Mouse (Mus musculus) layer of hippocampus, adult 9-11 months (tissue): ENCODE measurements around the gene Sptbn4.

Experiments
- DNase-seq: peaks from one replicate; pipeline ENCODE4 v3.0.0; 2022

Gene Sptbn4

DNA sequence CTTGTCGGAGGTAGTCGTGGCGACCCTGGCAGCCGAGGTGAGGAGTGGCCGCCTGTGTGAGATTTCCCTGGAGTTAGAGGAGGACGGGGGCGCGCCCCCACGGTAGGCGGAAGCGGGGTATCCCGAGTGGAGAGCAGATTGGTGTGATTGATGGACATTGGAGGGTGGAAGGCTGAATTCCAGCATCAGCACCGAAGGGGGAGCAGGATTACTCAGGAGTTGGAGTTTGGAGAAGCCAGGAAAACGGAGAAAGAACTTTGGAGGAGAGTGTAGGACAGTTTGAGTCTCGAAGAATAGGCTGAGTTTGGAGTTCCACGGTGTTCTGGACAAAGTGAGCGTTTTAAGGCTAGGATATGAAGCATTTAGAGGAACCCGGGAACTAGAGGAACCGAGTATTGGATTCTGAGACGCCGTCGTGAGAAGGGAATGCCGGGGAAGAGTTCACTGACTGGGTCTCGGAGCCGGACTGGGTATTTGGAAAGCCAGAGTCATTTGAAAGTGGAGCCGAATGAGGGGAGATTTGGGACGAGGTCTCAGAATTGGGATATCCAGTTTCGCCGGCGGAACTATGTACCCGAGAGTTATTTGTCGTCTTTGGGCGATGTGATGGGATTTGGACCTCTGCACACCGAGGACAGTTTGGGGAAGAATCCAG lies 26.5 kb upstream of the Sptbn4 start:
- no peak for DNase-seq

DNA sequence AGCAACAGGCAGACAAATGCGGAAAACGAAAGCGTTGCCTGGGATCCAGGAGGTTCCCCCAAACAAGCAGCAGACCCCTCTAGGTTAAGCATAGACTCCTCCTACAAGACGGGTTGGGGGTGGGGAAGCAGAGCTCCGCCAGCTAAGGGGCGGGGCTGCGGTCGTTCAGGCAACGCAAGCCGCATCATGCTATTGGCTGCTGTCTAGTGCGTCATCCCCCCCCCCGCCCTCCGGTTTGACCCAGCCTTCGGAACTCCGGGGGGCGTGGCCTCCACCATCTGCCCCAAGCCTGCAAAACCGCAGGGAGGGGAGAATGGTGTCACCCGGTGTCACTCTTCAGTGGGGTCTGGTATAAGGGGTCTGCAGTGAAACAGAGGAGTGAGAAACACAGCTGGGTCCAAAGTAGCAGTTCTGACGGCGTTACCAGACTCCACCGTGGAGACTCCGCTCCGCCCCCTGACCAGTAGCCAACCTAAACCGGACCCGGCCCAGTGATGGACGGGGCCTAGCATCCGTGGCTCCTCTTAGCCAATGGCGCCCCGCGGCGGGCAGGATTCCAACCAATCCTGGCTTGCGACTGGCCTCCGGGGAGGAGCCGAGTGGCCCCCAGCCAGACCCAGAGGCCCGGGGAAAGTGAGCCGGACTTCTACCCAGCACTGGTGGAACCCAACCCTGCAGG lies 25.8 kb upstream of the Sptbn4 start, which contains the start of gene Sertad3:
Gene Sertad3 (plus strand): TSS at position 613 of the 679 bp plus-strand sequence.
- peak; percentile 98 for DNase-seq

DNA sequence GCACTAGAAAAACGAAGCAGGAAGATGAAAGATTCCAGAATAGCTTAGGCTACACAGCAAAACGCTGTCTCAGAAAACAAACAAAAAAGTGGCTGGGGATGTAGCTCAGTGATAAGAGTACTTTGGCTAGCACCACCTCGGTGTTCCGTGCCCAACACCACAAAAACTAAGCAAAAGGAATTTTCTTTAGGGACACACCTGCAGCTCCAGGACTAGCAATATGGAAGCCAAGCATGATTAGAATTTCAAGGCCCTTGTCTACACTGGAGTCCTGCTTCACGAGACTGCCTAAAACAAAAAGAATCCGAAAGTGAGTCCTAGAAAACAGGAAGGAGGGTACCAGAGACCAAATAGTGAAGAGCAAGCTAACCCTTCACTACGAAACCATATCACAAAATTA lies 25.1 kb upstream of the Sptbn4 start:
- DNase-seq, result no peak

DNA sequence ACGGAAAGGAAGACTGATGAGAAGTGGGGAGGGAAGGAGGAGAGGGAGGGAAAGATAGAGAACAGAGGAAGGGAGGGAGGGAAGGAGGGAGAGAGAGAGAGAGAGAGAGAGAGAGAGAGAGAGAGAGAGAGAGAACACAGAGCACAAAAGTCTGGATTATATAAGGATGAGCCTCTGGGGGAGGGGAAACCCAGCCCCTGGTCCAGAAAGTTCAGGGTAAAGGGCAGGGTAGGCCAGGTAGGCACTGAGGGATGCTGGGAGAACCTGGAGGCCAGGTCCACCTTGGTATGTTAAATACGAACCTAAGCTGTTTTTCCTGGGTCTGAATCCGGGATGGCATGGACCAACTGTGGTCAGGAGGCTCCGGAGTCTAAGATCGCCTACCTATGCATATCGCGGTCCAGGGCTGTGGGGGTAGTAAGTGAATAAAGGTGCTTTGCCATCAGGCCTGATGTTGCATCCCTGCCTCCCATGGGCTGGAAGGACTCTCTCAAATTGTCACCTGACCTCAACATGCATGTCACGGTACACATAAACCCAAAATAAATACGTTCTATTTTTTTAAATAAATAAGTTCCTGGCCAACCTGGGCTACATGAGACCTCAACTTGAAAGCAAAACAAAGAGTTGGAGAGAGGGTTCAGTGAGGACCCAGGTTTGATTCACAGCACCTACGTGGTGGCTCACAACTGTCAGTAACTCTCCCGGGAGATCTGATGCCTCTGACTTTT lies 24.1 kb upstream of the Sptbn4 start:
- DNase-seq, result no peak

DNA sequence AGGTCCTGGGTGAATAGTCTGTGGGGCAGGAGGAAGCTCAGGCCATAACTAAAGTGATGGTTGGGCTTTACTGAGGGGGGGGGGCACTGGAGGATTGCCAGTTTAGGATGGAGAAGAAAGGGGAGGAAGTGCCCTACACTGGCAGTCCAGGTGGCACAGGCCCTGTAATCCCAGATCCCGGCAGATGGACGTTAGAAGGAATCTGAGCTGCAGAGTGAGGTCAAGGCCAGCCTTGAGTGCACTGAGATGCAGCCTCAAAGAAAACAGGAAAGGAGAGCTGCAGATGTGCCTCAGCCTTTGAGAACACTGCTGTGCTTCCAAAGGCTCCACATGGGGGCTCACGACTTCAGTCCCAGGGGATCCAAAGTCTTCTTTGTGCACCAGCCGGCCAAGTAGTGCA lies 20.2 kb upstream of the Sptbn4 start:
- no peak for DNase-seq

DNA sequence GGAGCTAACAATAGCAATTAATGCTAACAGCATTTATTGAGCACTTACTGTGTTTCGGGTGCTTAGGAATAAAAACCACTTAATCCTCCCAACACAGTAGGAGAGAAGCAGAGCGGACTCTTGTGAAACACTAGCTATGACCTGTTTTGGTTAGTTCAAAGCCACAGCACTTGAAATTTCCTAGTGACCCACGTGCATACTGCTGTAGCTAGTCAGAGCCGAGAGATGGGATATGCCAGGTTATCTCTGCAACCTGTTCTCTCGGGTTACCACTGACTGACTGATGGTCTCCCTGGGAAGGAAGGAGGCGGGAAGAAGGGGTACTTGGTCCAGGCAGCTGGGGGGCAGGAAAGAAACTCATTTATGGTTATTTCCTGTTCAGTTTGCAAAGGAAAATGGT lies 13.0 kb upstream of the Sptbn4 start:
- no peak for DNase-seq

DNA sequence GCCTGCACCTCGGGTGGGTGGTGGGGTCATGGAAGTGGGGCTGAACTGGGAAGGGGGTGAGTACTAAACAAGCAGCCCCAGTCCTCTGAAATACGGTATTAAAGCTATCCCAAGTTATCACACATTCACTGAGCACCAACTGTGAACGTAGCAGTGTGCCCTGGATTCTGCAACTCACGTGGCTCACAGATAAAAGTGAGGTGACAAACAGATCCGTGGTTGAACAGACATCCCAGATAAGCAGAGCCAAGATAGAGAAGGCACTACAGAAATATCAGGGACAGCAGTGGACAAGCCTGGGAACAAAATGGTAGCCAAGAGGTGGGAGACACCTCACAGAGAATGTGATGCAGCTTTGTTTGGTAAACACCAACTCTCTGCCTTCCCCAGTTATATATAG lies 12.2 kb upstream of the Sptbn4 start:
- no peak for DNase-seq

DNA sequence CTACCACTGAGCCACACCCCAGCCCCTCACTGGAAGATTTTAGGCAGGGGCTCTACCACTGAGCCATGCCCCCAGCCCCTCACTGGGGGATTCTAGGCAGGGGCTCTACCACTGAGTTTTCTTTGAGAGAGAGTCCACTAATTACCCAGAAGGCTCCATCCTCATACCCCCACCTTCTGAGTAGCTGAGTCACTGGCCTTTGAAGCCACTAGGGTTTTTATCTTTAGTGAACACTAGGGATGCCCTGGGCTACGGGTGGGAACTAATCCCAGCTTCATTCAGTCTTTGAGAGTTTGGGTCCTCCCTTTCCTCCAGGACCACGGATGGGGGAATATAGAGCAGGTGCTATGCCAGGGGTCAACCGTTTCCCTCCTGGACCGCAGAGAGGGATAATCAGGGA lies 11.1 kb upstream of the Sptbn4 start:
- DNase-seq, result no peak

DNA sequence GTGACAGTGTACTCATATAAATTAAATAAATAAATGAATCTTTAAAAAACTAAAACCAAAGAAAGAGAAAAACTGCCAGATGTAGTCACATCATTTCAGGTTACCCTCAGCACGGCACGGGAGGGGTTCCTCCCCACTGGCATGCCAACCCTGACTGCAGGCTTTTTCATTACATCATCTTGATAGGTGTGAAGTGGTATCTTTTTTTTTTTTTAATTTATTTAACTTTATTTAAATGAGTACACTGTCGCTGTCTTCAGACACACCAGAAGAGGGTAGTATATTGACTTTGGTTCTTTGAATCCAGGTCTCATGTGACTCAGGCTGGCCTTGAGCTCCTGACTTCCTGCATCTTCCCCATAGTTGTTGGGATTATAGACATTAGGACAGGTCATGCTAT lies 7.8 kb upstream of the Sptbn4 start:
- DNase-seq, result no peak

DNA sequence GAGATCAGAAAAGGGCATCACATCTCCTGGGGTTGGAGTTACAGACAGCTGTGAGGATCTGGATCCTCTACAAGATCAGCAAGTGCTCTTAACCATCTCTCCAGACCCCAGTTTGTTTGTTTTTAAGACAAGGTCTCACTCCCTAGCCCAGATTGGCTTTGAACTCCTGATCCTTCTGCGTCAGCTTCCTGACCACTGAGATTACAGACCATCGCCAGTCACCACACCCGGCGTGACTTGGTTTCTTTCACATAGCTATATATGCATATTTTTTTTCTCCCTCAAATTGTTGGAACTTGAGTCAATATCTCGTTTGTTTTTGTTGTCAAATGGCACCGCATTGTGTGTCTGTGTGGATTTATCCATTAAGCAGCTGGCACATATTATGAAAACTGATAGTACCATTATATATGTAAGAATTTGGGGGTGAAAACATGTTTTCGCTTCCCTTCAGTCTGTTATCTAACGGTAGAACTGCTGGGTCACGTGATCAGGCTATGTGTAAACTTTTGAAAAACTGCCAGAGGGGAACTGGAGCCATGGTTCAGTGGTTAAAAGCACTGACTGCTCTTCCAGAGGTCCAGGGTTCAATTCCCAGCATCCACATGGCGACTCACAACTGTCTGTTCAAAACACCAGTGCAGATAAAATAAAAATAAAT lies 7.1 kb upstream of the Sptbn4 start:
- DNase-seq, result no peak

DNA sequence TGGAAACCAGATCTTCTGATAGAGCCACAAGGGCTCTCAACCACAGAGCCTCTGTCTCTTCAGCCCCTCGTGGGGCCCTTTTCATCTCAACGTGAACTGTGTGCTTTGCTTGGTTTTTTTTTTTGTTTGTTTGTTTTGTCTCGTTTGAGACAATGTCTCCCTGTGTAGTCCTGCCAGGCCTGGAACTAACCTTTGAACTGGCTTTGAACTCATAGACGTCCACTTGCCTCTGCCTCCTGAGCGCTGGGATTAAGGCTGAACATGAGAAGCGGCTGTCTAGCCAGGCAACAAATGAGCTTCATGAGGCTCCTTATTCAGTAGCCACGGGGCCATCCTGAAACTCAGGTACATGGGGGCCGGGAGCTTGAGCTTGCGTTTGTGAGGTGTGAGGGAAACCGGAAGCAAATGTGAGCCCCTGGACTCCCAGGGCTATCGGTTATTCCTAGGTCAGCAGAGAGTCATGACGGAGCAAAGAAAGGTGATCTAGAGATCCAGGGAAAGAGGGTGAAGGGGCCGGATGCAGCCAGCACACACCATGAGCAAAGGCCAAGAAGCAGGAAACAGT lies 4.8 kb upstream of the Sptbn4 start:
- no peak for DNase-seq

DNA sequence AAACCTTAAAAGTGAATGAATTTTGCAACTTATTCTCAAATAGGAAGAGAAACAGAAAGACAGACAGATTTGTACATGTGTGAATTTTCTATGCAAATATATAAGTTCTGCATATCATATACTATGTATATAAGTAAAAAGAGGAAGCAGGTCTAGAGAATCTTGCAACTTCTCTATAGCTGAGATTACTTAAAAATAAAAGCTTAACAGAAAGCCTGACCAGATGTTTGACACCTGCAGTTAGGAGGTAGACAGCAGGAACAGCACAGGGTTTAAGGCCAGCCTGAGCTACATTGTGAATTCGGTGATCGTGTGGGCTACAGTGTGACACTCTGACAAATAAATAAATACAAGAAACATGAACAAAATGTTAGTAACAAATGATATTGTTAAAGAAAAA lies 3.9 kb upstream of the Sptbn4 start:
- no peak for DNase-seq

DNA sequence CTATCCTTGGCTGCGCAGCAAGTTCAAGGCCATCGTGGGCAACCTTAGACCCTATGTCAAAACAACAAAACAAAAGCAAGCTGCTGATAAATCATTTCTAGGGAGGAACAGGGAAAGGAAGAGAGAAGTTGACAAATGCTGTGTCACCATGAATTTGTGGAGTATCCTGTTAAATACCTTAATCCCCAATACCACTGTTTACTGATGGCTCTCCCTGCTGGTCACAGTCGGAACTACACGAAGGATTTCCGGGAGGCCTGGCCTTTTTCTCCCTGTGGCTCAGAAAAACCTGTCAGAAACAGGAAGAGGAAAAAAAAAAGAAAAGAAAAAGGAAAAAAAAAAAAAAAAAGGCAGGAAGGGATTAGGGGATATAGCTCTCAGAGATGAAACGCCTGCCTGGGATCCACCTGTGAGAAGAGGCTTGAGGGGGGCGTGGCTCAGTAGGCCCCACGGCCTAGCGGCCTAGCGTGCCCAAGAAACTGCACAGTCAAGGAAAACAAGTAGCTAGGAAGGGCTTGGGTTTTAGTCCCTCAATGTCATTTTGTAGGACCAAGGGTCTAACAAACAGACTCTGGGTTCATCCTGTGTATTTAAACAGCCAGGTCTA lies 1.9 kb upstream of the Sptbn4 start:
- peak; percentile 58 for DNase-seq

DNA sequence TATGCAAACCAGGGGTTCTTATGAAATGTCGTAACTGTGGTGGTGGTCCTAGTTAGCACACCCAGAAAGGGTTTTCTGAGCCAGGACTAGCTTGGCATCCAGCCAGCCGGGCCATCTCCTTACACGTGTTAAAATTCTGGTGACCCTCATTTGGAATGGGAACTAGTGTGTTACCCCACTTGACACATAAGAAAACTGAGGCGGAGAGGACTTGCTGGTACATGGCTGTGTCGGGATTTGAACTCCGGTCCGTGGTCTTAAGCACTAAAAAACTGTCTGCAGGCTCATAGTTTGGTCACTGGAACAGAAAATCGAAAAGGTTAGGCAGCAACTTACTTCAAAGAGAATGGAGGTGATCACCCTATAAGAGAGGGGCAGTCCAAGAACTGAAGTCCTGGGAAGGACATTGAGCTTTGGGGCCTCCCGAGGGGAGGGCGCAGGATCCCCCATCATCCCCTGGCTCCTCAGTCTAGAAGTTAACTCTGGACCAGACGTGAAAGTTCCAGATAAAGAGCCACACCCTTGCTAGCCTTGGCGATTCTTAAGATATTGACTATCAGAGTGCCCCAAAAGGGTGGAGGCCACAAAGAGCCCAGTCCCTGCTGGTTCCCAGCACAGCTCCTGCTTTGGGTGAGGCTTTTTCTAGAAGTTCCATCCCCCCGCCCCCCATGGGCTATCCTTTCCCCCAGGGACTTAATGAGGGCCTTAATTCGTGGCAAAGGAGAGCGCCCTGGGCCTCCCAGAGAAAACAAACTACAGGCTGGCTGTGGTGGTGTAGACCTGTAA lies 1.1 kb upstream of the Sptbn4 start:
- peak; percentile 50 for DNase-seq

DNA sequence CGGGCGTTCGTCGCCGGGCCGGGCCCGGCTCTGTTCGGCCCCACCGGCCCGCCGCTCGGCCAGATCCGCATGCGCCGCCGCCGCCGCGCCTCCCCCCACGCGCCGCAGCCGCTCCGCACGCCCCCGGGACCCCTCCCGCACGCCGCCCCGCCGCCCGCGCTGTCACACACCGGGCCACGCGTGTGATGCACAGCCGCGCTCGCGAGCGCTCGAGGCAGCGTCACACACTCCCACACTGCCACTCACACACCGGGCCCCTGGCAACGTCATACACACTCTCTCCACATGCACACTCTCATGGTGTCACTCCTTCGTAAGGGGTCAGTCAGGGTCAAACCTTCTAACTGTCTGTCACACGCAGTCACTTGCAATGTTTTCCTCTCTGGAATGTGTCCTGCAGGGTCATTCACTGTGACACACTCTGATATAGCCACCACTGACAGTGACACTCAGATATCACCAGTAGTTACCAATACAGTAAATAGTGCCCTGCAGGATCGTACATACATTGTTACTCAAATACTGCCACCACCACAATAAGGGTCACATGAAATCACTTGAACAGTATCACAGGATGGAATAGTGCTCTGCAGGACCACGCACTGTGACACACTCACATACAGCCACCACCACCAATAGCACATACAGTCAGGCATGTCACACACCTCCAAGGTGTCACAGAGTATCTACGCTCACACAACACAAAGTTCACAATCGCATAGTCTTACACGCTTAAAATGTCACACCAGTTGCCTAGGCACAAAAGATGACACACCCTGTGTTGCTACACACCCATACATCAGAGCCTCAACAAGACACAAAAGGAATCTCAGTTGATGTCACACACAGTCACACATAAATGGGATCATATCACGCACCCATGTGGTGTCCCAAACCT lies 716 bp downstream of the Sptbn4 start:
- DNase-seq, result peak; percentile 78

DNA sequence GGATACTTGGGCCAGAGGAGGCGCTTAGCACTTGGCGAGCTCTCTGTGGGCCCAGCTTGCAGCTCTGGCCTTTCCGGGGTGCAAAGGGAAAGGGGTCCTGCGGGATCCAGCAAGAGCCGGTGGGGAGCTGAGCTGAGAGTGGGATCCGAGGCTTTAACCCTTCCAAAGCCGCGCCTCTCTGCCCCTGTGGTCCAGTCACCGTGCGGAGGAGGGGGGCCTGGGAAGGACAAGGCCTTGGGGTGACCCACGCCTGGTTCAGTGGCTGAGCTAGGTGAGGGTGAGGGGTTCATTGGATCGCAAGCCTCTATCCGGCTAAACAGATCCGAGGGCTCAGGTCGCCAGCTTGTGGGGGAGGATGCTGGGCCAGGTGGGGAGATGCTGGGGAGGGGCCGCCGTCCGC lies 1.4 kb downstream of the Sptbn4 start:
- no peak for DNase-seq

DNA sequence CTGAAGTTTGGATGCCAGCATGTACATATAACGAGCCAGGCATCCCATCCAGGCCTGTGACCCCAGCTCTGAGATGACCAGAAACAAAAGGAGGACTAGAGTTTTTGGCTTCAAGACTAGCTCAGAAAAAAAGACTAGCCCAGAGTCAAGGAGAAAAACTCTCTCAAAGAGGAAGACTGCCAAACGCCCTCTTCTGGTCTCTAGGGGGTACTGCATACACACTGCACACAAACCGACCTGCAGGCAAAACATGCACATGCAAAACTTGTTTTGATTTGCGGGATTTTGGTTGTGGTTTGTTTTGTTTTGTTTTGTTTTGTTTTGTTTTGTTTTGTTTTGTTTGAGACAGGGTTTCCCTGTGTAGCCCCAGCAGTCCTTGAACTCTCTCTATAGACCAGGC lies 7.5 kb downstream of the Sptbn4 start:
- no peak for DNase-seq

DNA sequence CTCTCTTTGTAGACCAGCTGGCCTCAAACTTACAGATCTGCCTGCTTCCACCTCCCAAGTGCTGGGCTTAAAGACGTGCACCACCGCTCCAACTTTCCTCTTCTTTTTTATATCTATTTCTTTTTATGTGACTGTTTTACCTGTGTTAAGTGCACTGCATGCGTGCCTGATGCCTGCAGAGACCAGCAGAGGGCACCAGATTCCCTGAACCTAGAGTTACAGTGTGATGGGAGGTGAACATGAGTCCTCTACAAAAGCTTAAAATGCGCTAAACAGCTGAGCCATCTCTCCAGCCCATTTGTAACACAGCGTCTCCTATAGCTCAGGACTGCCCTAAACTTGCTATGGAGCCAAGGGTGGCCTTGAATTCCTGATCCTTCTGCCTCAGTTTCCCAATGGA lies 9.9 kb downstream of the Sptbn4 start:
- no peak for DNase-seq

DNA sequence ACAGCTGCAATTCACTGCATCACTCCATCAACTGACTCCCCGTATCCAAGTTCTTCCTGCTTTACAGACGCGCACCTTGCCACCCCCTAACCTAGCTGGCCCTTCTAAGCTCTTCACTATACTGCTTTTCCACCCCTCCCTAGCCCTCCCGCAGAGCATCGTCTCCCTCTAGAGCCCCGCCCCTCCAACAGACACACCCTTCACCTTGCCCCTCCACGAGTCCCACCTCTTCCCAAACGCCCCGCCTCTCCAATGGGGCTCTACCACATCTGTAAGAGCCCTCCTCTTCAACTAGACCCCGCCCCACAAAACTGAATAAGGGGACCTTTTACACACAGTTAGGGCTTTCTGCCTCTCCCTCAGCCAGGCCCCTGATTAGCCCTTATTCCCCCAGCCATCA lies 13.7 kb downstream of the Sptbn4 start:
- DNase-seq, result no peak

DNA sequence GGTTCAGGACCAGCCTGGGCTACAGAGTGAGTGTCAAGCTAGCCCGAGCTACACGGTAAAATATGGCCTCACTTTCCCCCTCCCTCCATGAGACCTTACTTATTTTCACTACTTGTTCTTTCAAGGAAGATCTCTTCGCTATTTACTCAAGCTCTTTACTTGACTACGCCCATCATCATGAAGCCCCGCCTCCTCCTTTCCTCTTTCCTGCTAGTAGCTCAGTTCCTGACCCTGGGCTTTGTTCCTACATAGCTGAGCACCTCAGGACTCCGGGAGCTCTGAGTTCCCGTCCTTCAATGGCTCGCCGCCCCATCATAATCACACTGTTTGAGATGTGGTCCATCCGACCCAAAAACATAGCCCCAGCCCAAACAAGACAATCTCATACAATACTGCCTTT lies 14.1 kb downstream of the Sptbn4 start:
- no peak for DNase-seq

DNA sequence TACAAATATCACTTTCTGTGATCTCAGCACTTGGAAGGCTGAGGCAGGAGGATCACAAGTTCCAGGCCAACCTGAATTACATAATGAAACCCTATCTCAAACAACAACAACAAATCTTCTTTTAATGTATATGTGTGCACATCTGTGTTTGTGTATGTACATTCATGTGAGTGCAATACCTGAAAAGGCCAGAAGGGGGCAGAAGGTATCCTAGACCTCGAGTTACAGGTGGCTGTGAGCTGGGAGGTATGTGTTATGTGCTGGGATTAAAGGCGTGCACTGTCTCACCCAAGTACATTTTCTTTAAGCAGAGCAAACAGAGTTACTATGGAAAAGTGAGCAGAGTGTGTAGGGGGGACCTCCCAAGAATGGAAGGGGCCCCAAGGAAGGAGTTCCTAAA lies 18.4 kb downstream of the Sptbn4 start:
- no peak for DNase-seq
